Mouse (Mus musculus) left cerebral cortex, postnatal 14 days (tissue): ENCODE results near the gene Zfp644. TPM values are rescaled to one million over a fixed set of nuclear protein-coding genes. Genes with fewer than 3 reads are reported as not detected.

Experiments used
- DNase-seq, 2 experiments: peaks; one replicate each; pipeline ENCODE4 v3.0.0; 2021 to 2022; ENCODE audit warnings: low spot score in 2 of 2, mixed read lengths in 1 of 2
- intact Hi-C: fragments of 180-260 bp; cut with DNase I; formaldehyde crosslinking; loops from one replicate; pipeline ENCODE4 v1.15.1; 2025
- total RNA-seq, 2 experiments: library from RNA; stranded (reverse); gene quantifications; 2 replicates each; pipeline ENCODE4 v1.2.3; 2021

Zfp644 gene
- total RNA-seq, 2 experiments from 2014 or later: 85.2 to 87.0 TPM

DNA sequence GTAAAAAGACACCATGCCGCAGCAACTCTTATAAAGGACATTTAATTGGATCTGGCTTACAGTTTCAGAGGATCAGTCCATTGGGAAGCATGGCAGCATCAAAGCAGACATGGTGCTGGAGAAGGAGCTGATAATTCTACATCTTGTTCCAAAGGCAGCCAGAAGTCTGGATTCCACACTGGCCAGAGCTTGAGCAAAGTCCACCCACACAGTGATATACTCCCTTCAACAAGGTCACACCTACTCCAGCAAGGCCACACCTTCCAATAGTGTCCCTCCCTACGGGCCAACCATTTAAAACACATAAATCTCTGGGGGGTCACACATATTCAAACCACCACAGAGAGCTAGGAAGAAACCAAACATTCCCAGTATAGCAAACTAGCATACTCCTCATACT, 84.9 kb downstream of the Zfp644 start:
- no peak for DNase-seq
- intact Hi-C loops: no loop called here

DNA sequence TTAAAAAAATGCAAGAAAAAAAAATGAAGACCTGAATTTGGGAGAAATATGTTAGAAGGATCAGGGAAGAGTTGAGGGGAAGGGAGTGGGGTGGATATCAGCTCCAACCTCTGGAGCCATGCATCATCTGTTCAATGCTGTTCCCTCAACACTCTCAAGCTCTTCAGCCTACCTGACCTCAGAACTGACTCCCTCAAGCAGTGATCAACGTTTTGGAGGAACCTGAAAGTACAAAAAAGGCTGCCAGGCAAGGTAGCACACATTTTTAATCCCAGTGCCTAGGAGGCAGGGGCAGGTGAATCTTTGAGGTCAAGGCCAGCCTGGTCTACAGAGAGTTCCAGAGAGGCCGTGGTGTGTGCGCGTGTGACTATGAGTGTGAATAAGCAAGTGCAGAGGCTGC, 88.3 kb downstream of the Zfp644 start, which contains the start of gene Gm17304:
TSS of gene Gm17304 (plus strand) at position 301 of the 400 bp plus-strand sequence.
- intact Hi-C loops: no loop called here
- DNase-seq: no peak

DNA sequence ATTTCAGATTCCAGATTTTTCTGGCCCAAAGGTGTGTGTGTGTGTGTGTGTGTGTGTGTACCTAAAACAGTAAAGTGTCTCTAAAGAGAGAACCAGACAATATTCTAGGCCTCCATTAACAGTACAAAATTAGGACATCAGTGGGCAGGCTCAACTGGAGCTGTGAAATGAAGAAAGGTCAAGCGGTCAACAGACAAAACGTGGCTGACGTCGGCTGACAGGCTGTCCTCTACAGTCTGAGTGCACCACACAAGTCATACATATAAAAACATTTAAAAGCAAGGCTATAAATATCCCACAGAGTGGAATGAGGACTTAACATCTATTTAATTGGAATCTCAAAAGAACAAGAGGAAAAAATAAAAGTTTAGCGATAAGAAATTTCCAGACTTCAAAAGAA, 90.0 kb downstream of the Zfp644 start:
- no peak for DNase-seq
- intact Hi-C loops: no loop called here

DNA sequence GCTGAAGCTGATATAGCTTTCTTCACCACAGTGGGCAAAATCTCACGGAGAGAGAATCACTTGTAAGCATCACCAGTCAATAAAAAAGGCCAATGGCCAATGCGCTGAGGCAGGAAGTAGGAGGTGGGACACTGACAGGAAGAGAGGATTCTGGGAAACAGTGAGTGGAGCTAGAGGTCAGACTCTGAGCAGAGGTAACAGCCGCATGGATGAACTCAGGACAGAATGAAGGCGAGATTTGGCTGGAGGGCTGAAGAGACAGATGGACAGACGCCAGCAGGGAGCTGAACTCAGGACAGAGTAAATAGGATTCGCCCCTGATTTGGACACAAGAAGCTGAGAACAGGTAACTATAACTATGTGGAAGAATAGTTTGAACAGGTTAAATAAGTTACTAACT, 92.0 kb downstream of the Zfp644 start:
- intact Hi-C loops: no loop called here
- DNase-seq: no peak

DNA sequence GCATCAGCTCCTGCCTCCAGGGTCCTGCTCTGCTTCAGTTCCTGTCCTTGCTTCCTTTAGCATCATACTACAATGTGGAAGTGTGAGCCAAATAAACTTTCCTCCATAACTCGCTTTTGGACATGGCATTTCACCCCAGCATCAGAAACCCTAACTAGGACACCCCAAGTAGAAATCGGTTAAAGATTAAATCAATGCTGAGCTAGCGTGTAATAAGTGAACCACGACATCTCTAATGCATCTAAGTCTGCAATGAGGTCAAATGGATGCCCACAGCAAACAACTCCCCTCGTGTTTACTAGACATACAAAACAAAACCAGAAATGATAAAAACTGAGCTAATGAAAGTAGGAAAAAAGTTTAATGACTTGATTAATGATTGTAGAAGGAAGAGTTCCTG, 92.7 kb downstream of the Zfp644 start:
- no peak for DNase-seq
- intact Hi-C loops: no loop called here

DNA sequence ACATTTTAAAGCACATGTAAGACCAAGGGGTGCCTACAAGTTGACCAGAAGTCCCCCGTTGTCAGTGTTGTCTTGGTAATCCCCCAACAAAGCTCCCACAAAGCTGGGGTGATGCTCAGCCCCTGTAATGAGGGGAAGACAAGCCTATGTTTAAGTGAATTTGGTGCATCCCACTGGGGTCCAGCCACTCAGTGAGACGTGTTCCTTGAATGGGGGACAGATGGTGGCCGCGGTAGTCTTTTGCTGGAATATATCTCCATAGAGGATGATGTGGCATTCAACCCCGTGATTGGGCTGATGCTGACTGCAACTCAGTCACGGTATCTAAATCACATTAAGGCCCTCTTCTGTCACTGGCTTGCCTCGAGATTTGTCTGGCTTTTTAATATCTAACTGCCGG, 97.6 kb downstream of the Zfp644 start:
- intact Hi-C loops: no loop called here
- DNase-seq: no peak

DNA sequence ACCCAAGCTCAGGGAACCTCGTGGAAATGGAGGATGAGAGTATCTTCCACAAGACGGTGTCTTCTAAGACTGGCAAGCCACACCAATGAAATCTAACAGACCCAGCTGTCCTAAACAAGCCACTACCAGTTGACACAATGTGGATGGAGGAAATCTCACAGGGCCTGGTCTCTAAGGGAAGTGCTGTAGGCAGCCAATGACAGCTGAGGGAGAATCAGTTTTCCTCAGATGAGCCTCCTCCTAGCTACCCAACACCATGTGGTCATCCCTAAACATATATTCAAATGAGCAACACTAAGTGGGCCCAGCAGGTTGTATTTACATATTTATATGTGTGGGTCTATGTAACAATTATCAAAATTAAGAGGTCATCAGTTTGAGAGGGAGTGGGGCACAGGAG, 99.6 kb downstream of the Zfp644 start:
- no peak for DNase-seq

DNA sequence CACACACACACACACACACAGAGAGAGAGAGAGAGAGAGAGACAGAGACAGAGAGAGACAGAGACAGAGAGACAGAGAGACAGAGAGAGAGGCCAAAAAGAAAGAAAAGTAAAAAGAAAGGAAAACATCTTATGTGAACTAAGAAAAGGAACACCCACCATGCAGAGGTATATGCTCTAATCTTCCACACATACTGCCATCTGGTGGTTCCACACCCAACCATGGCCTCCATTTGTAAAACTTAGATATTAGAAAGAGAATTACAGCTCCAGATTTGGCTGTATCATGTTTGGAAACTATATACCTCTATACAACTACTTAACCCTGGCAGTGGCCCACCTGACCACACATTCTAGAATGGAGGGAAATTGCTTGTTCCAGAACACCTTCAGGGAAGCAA, 102.7 kb downstream of the Zfp644 start:
- intact Hi-C loops: no loop called here
- DNase-seq: no peak

More for the DNA sequence above, 99.6 kb downstream of the Zfp644 start:
- intact Hi-C loops: no loop called here

DNA sequence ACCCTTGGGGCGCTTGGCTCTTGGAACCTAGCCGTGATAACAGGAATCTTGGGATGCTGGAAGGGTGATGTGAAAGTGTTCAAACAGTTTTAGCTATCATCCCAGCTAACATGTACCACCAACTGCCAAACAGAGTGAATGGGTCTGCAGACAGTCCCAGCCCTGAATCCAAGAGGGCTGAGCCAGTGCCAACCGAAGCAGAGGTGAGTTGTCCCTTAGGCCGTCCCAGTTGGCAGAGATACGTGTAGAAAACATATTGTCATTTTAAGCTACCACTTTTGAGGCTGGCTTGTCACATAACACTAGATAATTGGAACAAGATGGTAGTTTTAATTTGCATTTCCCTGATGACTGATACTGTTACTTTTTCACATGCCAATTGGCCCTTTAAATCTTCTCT, 106.4 kb downstream of the Zfp644 start:
- intact Hi-C loops: no loop called here
- no peak for DNase-seq

DNA sequence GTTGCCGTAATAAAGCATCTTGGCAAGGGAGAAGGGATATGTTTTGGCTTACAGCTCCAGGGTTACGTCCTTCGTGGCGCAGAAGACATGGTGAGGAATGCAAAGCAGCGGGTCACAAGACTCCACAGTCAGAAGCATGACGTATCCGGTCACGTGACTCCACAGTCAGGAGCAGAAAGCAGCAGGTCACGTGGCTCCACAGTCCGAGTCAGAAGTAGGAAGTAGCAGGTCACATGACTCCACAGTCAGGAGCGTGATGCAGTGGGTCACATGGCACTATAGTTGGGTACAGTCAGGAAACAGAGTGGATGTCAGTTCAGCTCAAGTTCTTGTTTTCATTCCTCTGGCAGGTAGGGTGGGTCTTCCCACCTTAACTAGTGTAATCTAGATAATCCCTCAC, 107.4 kb downstream of the Zfp644 start:
- DNase-seq: no peak
- intact Hi-C loops: no loop called here

DNA sequence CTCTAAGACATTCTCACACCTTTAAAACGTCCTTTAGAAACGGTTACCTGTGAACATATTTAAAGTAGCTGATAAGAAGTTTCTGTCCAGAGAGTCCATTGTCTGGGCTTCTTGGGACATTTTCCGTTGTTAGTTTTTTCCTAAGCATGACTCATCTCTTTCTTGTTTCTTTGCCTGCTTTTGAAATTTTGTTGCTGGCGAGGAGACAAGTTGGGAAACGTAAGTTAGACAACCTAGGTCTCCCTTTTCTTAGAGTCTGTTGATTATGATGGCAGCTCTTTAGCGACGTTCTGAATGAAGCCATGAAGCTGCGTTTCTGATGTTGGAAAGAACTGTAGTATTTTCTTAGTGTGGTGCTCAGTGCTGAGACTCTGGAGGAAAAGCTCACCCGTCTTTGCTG, 108.1 kb downstream of the Zfp644 start:
- intact Hi-C loops: no loop called here

DNA sequence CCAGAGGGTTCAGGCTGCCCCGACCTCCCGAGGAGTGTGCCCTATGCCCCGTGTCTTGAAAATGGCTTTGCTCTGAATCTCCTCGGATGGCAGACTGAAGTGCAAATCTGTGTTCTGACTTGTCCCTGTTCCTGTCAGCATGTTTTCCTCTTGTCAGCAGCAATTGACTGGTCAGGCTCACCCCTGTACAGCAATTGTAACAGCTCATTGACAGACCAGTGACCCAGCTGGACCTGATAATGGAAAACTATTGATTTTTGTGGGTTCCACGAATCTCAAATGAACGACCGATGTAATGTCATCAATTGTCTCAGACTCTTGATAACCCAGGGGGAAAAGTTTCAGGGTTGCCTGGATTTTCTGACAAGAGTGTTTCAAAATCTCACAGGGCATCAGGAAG, 116.1 kb downstream of the Zfp644 start:
- DNase-seq: no peak
- intact Hi-C loops: no loop called here

More for the DNA sequence above, 108.1 kb downstream of the Zfp644 start:
- DNase-seq: no peak

DNA sequence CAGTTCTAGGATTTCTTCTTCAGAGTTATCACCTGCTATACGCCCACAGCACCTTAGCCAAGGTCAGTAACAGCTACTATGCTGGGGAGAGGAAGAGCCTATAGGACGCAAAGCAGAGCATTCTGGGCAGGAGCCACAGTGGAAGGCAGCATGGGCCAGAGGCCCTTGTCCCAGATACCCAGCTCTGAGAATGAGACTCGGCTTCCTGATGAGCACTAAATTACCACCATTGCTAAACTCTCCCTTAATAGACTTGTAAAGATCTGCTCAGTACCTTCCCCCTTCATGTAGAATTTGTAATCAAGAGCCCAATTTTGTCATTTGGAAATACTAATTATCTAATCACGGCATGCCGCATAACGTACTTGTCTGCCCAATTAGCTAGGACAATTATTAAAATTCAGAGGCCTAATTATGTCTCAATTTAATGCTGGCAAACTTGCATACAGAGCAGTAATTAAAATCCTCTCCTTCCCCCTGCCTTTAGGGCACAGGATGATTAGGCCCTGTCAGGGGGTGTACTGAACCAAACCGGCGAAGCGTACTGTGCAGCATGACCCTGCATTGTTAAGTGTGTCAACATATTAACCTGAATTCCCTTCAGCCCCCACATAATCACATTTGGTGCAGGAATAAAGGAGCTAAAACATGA, 119.7 kb downstream of the Zfp644 start:
- intact Hi-C loops: no loop called here
- no peak for DNase-seq

DNA sequence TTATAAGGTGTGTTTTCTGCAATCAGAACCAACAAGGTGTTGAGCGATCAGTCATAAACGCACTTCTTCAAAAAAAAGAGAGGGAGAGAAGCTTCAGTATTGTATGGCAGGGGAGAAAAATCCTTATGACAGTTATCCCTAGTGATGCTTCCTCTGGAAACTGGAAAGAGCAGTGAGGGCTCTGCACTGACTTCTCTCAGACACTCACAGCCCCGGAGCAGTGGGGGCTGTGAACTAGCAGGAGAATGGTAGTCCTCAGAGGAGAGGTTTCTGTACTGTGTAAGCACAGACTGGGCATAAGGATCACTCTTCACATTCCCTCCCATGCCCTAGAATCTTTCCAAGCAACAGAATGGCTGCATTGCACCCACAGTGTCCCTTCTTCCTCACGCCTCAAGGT, 122.0 kb downstream of the Zfp644 start:
- intact Hi-C loops: no loop called here

DNA sequence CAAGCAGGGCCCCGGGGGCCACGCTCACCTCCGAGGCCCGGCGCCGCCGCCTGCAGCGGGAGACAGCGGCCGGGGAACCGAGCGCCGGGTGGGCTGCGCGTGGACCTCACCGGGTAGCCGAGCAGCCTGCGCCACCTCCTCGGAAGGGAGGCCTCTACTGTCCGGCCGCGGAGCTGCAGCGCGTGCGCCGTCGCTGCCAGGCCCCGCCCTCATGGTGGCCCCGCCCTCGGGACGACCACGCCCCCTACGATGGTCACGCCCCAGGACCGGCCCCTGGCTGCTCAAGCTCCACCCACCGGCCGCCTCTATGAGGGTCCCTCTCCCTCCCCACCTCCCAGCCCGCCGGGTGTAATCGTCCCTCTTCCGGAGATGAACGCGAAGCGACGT, 122.5 kb downstream of the Zfp644 start:
- intact Hi-C loops: no loop called here
- DNase-seq: peak; percentile 71 to 85

More for the DNA sequence above, 122.0 kb downstream of the Zfp644 start:
- no peak for DNase-seq

DNA sequence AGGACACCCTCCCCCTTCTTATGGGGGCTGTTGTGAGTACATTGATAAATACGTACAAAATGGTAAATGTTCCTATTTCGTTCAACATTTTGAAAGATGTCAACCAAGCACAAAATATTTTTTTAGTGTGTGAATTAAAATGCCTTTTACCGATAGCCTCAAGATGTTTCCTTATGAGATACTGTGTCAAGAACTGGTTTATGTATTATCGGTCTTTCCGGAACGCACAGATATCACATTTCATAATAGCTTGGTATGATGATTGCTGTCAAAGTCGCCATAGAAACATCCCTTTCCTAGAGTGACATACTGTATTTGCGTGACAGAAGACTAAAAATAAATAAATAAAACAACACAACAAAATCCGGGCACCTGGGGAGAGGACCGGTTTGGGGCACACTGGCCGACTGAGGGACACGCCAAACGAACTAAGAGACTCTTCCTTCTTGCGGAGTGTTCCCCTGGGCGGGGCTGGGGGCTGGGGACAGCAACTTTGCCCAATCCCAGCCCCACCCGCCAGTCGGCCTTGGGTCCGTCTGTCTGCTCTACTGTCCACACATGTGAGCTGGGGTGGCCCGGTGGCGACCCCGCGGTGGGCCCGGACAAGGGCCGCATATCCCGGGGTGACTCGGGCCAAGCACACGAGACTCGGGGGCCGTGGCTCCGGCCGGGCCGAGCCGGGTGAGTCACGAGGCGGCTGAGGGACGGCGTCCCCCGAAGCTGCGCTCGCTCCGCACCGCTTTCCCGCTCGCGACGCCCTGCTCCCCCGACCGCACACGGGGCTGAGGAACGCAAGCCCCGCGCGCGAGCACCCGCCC, 123.1 kb downstream of the Zfp644 start:
- intact Hi-C loops: no loop called here
- DNase-seq: peak in 1 of 2 experiments; percentile 9

Other genes with a start within 250 kb of the Zfp644 start
- under 1 TPM; 0.35 to 0.93 TPM for gene Barhl2, start 239.1 kb downstream of the Zfp644 start, total RNA-seq
- gene Gm17304, start 88.2 kb downstream of the Zfp644 start, total RNA-seq: not detected
- gene Hfm1, start 229.0 kb upstream of the Zfp644 start, total RNA-seq: 1 to 10 TPM; 1.8 TPM